Mouse (Mus musculus) thymus, adult 2 months (tissue): ENCODE data around the gene Rasal3.

Experiments used
- CTCF ChIP-seq: fragments of 200-500 bp; IDR thresholded peaks from 2 replicates; pipeline ENCODE4 v1.5.1; 2012; ENCODE audit warnings: mild to moderate bottlenecking, control low read depth, low read length, moderate library complexity, borderline replicate concordance; ENCODE audit not compliant: control insufficient read depth, poor library complexity, insufficient read depth; ENCODE audit errors: extremely low read depth
- POLR2A ChIP-seq: fragments of 200-500 bp; IDR thresholded peaks from 2 replicates; pipeline ENCODE4 v1.6.1; 2012; ENCODE audit warnings: mild to moderate bottlenecking, low read length, control low read depth, moderate library complexity; ENCODE audit not compliant: control insufficient read depth, poor library complexity, insufficient read depth; ENCODE audit errors: extremely low read depth

DNA sequence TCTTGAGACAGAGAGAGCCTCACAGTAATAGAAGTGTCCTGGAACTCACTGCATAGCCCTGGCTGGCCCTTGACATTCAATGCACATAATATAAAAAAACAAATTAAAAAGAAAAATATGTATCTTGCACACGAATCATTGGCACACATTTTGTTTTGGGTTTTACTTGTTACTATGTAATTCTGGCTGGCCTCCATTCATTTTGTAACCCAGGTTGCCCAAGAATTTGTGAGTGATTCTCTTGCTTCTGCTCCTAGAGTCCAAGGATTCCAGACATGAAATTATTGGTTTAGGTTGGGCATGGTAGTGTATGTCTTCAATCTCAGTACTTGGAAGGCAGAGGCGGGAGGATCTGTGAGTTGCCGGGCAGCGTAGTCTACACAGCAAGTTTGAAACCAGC lies 33.7 kb upstream of the Rasal3 start:
- TF ChIP-seq CTCF, result no peak
- TF ChIP-seq POLR2A, result no peak
